In the genomic region with DNA sequence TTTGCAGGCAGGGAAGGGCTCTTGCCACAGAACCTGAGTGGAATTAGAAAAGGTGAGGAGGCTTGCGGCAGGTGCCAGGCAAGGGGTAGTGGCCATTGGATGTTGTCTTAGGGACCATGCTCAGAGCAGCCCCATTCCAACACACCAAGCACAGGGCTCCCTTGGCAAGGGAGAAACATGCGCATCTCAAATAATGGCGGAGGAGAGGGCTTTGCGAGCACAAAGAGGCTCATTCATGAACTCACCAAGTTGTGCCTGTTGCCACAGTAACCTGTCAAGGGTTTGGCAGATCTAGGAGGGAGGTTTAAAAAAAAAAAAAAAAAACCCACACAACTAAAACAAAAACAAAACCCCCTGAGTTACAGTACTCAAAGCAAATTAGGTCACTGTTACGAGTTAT, we compare ENCODE assay signal across 9 mouse cellular contexts.
A peak's percentile ranks its signal among the peaks of the same experiment; 100 is the strongest.
DNase-seq lines count a peak whose midpoint lies in the region; ATAC-seq lines count a peak whose summit lies in the region.
"Had no signal": no experiment of that assay in that cellular context is flagged by ENCODE, and none has a peak within 500 bp of the region (broad histone marks: within the 10 kb centered on the region; RNA-seq: fewer than 3 reads in every experiment).

No protein-coding gene starts in this region.

- no peaks in the 10 kb centered on the region for H3K9me3 ChIP-seq in kidney, embryonic 16.5 days (ENCODE audit: low read length)
- H3K9me3 ChIP-seq in embryonic facial prominence, embryonic 10.5 days: no peaks in the 10 kb centered on the region
- H3K9me3 ChIP-seq in hindbrain, embryonic 16.5 days (ENCODE audit: control insufficient read depth, low read length): no peaks in the 10 kb centered on the region
- H3K9me3 ChIP-seq in neural tube, embryonic 11.5 days (ENCODE audit: control insufficient read depth, low read length): no peaks in the 10 kb centered on the region

- ATAC-seq in kidney, embryonic 16.5 days (ENCODE audit: low FRiP score, low TSS enrichment): peak; percentile 37; the same call in 1 of the 2 replicates
- ATAC-seq in hindbrain, embryonic 16.5 days: peak; percentile 84
- peak; percentile 91 for ATAC-seq in neural tube, embryonic 11.5 days (ENCODE audit: insufficient read depth, low FRiP score, low TSS enrichment)
- no peak for ATAC-seq in erythroid progenitor cell, adult 5-6 weeks (replicated peaks; ENCODE audit: low FRiP score, poor library complexity, severe bottlenecking)

- H3K27ac ChIP-seq in kidney, embryonic 16.5 days (ENCODE audit: low read length): no peak overlapping the region
- H3K27ac ChIP-seq in embryonic facial prominence, embryonic 10.5 days (replicated peaks): peak overlapping the region; percentile 75
- peak overlapping the region; percentile 78 for H3K27ac ChIP-seq in hindbrain, embryonic 16.5 days (ENCODE audit: low read depth, low read length)
- no peak overlapping the region for H3K27ac ChIP-seq in neural tube, embryonic 11.5 days (ENCODE audit: low read depth, low read length)

- no peak overlapping the region for H3K4me2 ChIP-seq in kidney, embryonic 16.5 days (replicated peaks; ENCODE audit: low read depth, low read length)
- H3K4me2 ChIP-seq in hindbrain, embryonic 16.5 days (ENCODE audit: low read length): peak overlapping the region; percentile 31
- H3K4me2 ChIP-seq in neural tube, embryonic 11.5 days (ENCODE audit: low read depth): no peak overlapping the region

- no peak overlapping the region for H3K9ac ChIP-seq in kidney, embryonic 16.5 days (replicated peaks; ENCODE audit: low read length)
- H3K9ac ChIP-seq in hindbrain, embryonic 16.5 days (ENCODE audit: low read depth, low read length): no peak overlapping the region
- no peak overlapping the region for H3K9ac ChIP-seq in neural tube, embryonic 11.5 days (ENCODE audit: low read length)

- 58% methylated on average over 5 of the region's 5 CpGs for WGBS in kidney, embryonic 16.5 days
- WGBS in embryonic facial prominence, embryonic 10.5 days: 36% methylated on average over 5 of the region's 5 CpGs
- 29% methylated on average over 5 of the region's 5 CpGs for WGBS in hindbrain, embryonic 16.5 days
- 47% methylated on average over 5 of the region's 5 CpGs for WGBS in neural tube, embryonic 11.5 days

- H3K36me3 ChIP-seq in kidney, embryonic 16.5 days (ENCODE audit: insufficient read depth, low read length): no peaks in the 10 kb centered on the region
- H3K36me3 ChIP-seq in embryonic facial prominence, embryonic 10.5 days (replicated peaks): no peaks in the 10 kb centered on the region
- H3K36me3 ChIP-seq in hindbrain, embryonic 16.5 days (ENCODE audit: control insufficient read depth, insufficient read depth, low read length): no peaks in the 10 kb centered on the region
- no peaks in the 10 kb centered on the region for H3K36me3 ChIP-seq in neural tube, embryonic 11.5 days (ENCODE audit: control insufficient read depth, insufficient read depth, low read length)

- DNase-seq in kidney, postnatal 14 days: no peak
- peak; percentile 51 for DNase-seq in embryonic facial prominence, embryonic 10.5 days (ENCODE audit: low spot score)
- peak; percentile 34 for DNase-seq in neural tube, embryonic 11.5 days (ENCODE audit: low spot score)
- DNase-seq in gastrocnemius, postnatal 10 days: no peak
- no peak for DNase-seq in T-cell, adult 2 months (ENCODE audit: low spot score)

- peaks cover 17% of the 10 kb centered on the region for H3K4me1 ChIP-seq in kidney, embryonic 16.5 days (ENCODE audit: insufficient read depth, low read length)
- H3K4me1 ChIP-seq in embryonic facial prominence, embryonic 10.5 days: peaks cover 19% of the 10 kb centered on the region
- peaks cover 47% of the 10 kb centered on the region for H3K4me1 ChIP-seq in hindbrain, embryonic 16.5 days (ENCODE audit: control insufficient read depth, insufficient read depth, low read depth, low read length)
- peaks cover 16% of the 10 kb centered on the region for H3K4me1 ChIP-seq in neural tube, embryonic 11.5 days (ENCODE audit: control insufficient read depth, insufficient read depth, low read length)

- no peaks in the 10 kb centered on the region for H3K27me3 ChIP-seq in kidney, embryonic 16.5 days (ENCODE audit: insufficient read depth, low read length)
- H3K27me3 ChIP-seq in embryonic facial prominence, embryonic 10.5 days (replicated peaks; ENCODE audit: low read depth, poor library complexity, severe bottlenecking): 0 out of 2 replicates have a peak, but pooled peaks cover 6% of the 10 kb centered on the region
- H3K27me3 ChIP-seq in hindbrain, embryonic 16.5 days (replicated peaks; ENCODE audit: control insufficient read depth, insufficient read depth, low read length): no peaks in the 10 kb centered on the region
- H3K27me3 ChIP-seq in neural tube, embryonic 11.5 days (ENCODE audit: control insufficient read depth, insufficient read depth, low read length): no peaks in the 10 kb centered on the region

- no peak overlapping the region for H3K4me3 ChIP-seq in kidney, embryonic 16.5 days (ENCODE audit: low read length)
- no peak overlapping the region for H3K4me3 ChIP-seq in embryonic facial prominence, embryonic 10.5 days
- no peak overlapping the region for H3K4me3 ChIP-seq in hindbrain, embryonic 16.5 days (ENCODE audit: low read length)
- H3K4me3 ChIP-seq in neural tube, embryonic 11.5 days (ENCODE audit: low read depth, low read length): no peak overlapping the region
- H3K4me3 ChIP-seq: myocyte had no signal

Comparison
In these comparisons a context has a peak if more than half of its experiments do, and no peak if none do; other contexts are left out.
1. H3K27ac ChIP-seq: peak in embryonic facial prominence, embryonic 10.5 days (single experiment) and hindbrain, embryonic 16.5 days (single experiment); none in kidney, embryonic 16.5 days (single experiment) and neural tube, embryonic 11.5 days (single experiment).
2. DNase-seq: peak in embryonic facial prominence, embryonic 10.5 days (single experiment) and neural tube, embryonic 11.5 days (single experiment); none in kidney, postnatal 14 days (single experiment), gastrocnemius, postnatal 10 days (single experiment) and T-cell, adult 2 months (single experiment).